Mouse (Mus musculus) G1E (cell line): ENCODE results near the gene Gm5767.

Experiments
- CTCF ChIP-seq: IDR thresholded peaks from 2 replicates; pipeline ENCODE4 v1.5.1; 2012; ENCODE audit warnings: low read depth, low read length, inconsistent platforms, mixed read lengths
- GATA1 ChIP-seq: IDR thresholded peaks from 2 replicates; pipeline ENCODE4 v1.6.1; 2012; ENCODE audit warnings: borderline replicate concordance, low read length, inconsistent platforms, mixed read lengths
- GATA2 ChIP-seq: IDR thresholded peaks from 2 replicates; pipeline ENCODE4 v1.6.1; 2012; ENCODE audit warnings: low read depth, low read length, inconsistent platforms, borderline replicate concordance
- TAL1 ChIP-seq: conservative IDR thresholded peaks from 2 replicates; pipeline ENCODE4 v1.6.1; 2012; ENCODE audit warnings: low read depth, low read length, inconsistent platforms, mixed read lengths

- no peak for TF ChIP-seq CTCF
- no peak for TF ChIP-seq GATA1
- no peak for TF ChIP-seq GATA2
- no peak for TF ChIP-seq TAL1
Observed at GRCm38 (mm10) chr16:8668386-8668785, 12.2 kb upstream of the Gm5767 start.
